Mouse (Mus musculus) T-cell, adult 66 days (primary cell): ENCODE data around the gene Ndufb7. TPM values are rescaled to one million over a fixed set of nuclear protein-coding genes. Genes with fewer than 3 reads are reported as not detected.

ENCODE experiments used
- total RNA-seq, 2 experiments: library from RNA; stranded (reverse); gene quantifications; 3 replicates in 1 of 2; 4 replicates in 1 of 2; pipeline ENCODE4 v1.2.4; 2023

Ndufb7 gene
- total RNA-seq, result 10 to 100 TPM; 90.5 to 93.6 TPM

GRCm38 (mm10) chr8:83566469-83567395 is at the start of gene Ndufb7:
Gene Ndufb7 (plus strand): TSS chr8:83566671.

GRCm38 (mm10) chr8:83535736-83536135 is 30.7 kb upstream of the Ndufb7 start, which contains the start of gene Olfr370:
Gene Olfr370 (plus strand): TSS chr8:83535780.

GRCm38 (mm10) chr8:83607661-83608397 is 41.4 kb downstream of the Ndufb7 start, which contains the start of the genes Tecr and Dnajb1:
Gene Tecr (minus strand): TSS chr8:83607971.
Gene Dnajb1 (plus strand): TSS chr8:83608193.

Other genes with a start within 250 kb of the Ndufb7 start
- gene Elmod2, start 234.2 kb upstream of the Ndufb7 start, total RNA-seq, result 1 to 10 TPM; 8.0 to 9.2 TPM
- not detected for gene Mgat4d, start 218.2 kb upstream of the Ndufb7 start, total RNA-seq
- gene Clgn, start 176.8 kb upstream of the Ndufb7 start, total RNA-seq, result not detected
- 10 to 100 TPM; 21.4 to 23.6 TPM for gene Scoc, start 108.3 kb upstream of the Ndufb7 start, total RNA-seq
- not detected for gene Olfr370, start 30.9 kb upstream of the Ndufb7 start, total RNA-seq
- gene Tecr, start 41.3 kb downstream of the Ndufb7 start, total RNA-seq, result 100 to 1,000 TPM; 229 to 256 TPM
- gene Dnajb1, start 41.5 kb downstream of the Ndufb7 start, total RNA-seq, result 10 to 100 TPM; 75.3 to 95.6 TPM
- gene Gipc1, start 86.0 kb downstream of the Ndufb7 start, total RNA-seq, result 10 to 100 TPM; 25.8 to 26.3 TPM
- gene Ptger1, start 100.0 kb downstream of the Ndufb7 start, total RNA-seq, result 1 to 10 TPM in 1 of 2 experiments, under 1 TPM in 1; 0.56 to 1.3 TPM
- 100 to 1,000 TPM; 320 to 338 TPM for gene Pkn1, start 132.5 kb downstream of the Ndufb7 start, total RNA-seq
- gene Ddx39, start 148.5 kb downstream of the Ndufb7 start, total RNA-seq, result 10 to 100 TPM; 79.1 to 79.5 TPM
- gene Adgre5, start 174.7 kb downstream of the Ndufb7 start, total RNA-seq, result 100 to 1,000 TPM; 441 to 537 TPM